Mouse (Mus musculus): Measurements from ENCODE around the gene Snorc.
"Not testable (repeated sequence)": the region's sequence is repeated elsewhere in the genome, so short reads cannot be mapped to it uniquely, and the experiment has no call there.

Snorc gene

GRCm38 (mm10) chr1:87469971-87470370 is at the start of gene Snorc:
Gene Snorc (plus strand): TSS chr1:87470271.
- DNase-seq (ENCODE audit: low spot score): not testable (repeated sequence)

DNA sequence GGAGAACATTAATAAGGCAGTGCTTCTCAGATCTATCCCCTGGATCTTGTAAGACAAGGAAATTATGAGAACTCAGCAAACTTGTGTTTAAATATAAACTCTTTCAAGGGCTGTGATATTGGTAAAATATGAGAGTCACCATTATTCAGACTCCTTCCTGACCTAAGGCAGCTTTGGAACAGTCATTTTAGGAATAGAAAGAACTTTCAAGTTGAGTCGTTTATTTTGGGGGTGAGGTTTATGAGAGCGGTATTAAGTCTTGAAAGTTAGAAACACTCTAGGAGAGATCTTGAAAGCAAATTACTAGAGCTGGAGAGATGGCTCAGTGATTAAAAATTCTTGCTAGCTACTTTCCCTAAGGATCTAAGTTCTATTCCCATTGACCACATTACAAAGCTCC is 34.9 kb upstream of the Snorc start:
- DNase-seq (ENCODE audit: low spot score): no peak

DNA sequence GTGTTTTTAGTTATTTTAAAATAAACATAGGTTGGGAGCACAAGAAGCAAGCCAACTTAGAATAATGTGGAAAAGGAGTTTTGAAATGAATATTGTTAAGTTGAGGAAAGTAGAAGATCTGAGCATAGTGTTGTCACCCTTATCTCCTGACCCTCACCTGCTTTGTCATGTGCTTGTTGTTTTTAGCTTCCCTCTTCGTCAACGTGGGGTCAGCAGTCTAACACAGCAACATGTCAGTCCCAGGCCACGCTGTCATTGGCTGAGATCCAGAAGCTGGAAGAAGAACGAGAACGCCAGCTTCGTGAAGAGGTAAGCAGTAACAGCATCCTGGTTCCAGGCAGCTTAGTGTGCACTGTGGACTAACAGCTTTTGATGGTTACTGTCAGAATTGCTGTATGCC is 33.5 kb upstream of the Snorc start:
- no peak for DNase-seq (ENCODE audit: low spot score)

DNA sequence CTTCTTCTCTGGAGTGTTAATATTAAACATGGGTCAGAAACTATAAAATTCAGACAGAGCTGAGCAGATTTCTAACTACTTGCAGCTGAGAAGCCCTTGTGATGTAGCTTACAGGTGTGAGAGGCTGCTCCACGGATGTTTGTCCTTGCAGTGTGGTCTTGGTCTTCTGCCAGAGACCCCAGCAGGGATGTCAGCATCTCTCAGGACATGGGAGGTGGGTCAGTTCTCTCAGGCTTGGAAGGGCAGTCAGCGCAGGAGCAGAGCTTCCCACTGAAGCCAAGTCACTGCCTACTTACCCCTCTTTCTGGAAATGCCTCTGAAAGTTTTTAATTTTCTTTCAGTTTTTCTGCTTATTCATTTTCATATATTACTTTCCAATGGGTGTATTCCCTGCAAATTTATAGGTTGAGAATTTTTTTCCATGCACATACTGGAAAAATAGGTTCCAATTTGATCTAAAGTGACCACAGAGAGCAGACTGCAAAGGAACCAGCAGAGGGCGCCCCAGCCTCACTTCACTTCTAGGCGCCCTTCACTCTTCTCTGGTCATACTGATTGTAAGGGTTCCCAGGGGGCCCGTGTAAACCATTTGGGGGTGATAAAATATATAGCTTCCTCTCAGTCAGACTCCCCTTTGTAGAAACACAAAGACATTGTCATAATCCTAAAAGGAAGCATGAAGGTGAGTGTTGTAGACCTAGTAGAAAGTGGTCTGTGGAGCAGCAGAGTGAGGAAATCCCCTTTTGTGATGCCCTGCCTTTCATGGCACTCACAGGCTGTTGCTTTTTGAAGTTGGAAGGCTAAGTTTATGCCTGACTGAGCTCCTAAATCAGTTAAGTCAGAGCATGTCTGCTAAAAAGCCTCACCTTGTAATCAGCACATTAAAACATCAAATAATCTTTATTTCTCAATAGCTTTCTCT is 22.6 kb upstream of the Snorc start:
- DNase-seq (ENCODE audit: low spot score): peak; percentile 52

DNA sequence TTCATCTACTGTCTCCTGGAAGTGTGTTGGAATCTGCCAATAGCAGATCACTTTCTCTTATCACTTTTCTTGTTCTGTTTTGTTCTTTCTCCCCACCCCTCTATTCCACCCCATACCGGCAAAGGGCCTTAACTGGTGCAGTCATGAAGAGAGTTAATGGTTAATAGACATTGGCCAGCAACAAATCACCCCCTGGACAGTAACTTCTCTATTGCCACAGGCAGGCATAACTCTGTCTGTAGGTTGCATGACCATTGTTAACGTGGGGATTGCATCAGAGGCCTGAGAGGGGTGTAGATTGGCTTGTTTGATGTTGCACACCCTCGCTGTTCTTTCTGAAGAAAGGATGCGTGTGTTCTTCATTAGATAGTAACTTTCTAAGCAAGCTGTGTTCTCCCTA is 20.6 kb upstream of the Snorc start:
- no peak for DNase-seq (ENCODE audit: low spot score)

DNA sequence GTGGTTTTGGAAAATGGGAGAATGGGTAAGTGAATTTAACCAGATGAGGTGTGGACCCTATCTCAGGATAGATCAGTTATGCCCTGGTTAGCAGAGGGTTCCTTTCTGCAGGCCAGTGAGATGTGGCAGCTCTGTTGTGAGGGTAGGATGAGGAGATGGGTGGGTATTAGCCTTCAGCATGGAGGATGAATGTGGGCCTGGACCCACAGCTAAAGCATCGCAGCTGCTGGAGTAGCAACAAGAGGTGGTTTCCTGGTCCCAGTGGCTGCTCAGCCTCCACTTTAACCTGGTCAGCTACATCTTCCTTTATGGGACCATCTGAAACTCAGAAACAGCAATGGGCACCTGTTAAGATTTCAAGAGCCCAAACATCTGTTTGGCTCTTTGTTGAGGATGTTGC is 13.6 kb upstream of the Snorc start:
- DNase-seq (ENCODE audit: low spot score): no peak

GRCm38 (mm10) chr1:87458045-87458444 is 12.0 kb upstream of the Snorc start:
- no peak for DNase-seq (ENCODE audit: low spot score)

DNA sequence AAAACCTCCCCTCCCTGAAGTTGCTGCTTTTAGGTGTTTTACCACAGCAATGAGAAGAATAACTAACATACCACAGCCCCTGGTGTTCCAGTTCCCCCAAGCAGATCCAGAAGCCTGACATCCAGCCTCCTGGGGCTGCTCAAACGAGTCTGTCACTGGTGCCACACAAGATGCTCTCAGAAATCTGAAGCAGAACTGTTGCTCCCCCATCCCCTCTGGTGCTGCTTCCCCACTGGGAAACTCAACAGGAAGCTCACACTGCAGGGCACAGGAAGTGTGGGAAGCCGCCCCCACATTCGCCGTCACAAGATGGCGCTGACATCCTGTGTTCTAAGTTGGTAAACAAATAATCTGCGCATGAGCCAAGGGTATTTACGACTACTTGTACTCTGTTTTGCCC is 10.2 kb upstream of the Snorc start:
- not testable (repeated sequence) for DNase-seq (ENCODE audit: low spot score)

- no peak for DNase-seq (ENCODE audit: low spot score)
These were observed 2.6 kb upstream of the Snorc start for GRCm38 (mm10) chr1:87467469-87467868.

DNA sequence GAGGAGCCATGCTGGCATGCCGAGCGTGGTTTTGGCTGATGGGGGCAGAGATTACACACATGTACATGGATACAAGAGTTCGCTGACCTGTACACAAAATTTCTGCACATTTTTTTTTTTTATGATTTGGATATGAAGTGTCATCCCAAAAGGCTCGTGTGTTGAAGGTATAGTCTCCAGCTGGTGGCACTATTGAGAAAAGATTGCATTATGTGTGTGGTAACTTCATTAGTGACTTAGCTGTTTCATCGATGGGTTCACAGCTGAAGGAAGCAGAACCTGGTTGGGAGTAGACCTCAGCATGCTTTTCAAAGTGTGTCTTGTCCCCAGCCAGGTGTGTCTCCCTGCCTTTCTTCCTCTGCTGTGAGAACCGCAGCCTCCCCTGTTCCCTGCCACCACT is 1.8 kb upstream of the Snorc start:
- no peak for DNase-seq (ENCODE audit: low spot score)

- no peak for DNase-seq (ENCODE audit: low spot score)
These were observed 1.8 kb downstream of the Snorc start for GRCm38 (mm10) chr1:87471914-87472313.

DNA sequence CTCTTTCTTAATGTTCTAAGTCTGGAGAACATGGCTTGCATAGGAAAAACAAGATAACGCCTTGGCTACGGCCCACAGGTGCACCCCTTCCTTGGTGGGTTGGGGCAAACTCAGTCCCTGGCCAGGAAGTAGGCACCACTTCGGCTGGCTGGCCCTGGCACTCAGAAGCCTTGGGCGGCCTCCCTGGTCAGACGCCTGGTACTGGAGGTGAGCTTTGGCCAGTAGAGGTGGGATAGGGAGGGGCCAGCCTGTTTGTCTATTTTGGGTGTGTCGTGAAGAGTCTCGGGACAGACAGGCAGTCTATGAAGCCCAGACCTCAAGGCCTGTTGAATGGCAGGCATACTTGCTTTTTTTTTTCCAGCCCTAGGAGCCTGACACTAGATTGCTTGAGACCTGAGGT is 2.5 kb downstream of the Snorc start:
- DNase-seq (ENCODE audit: low spot score): peak; percentile 15

- DNase-seq (ENCODE audit: low spot score): no peak
These were observed 5.2 kb downstream of the Snorc start for GRCm38 (mm10) chr1:87475076-87475895.

DNA sequence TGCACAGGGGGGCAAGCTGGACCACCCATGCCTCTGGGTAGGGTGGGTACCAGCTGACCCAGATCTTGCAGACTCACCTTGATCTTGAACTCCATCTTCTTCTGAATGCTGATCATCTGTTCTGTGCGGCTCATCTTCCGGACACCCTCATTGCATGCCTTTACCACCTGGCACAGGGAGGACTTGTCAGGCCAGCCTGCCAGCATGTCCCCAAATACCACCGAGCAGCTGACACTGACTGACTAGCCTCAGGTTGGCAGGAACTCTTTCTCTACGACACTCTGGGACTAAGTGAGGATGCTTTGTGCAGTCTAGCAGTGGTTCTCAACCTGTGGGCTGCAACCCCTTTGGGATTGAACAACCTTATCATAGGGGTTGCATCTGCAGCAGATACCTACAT is 12.5 kb downstream of the Snorc start:
- DNase-seq (ENCODE audit: low spot score): no peak

- no peak for DNase-seq (ENCODE audit: low spot score)
These were observed 16.3 kb downstream of the Snorc start for GRCm38 (mm10) chr1:87486386-87486785.

- DNase-seq (ENCODE audit: low spot score): no peak
These were observed 22.2 kb downstream of the Snorc start for GRCm38 (mm10) chr1:87492285-87492684.

DNA sequence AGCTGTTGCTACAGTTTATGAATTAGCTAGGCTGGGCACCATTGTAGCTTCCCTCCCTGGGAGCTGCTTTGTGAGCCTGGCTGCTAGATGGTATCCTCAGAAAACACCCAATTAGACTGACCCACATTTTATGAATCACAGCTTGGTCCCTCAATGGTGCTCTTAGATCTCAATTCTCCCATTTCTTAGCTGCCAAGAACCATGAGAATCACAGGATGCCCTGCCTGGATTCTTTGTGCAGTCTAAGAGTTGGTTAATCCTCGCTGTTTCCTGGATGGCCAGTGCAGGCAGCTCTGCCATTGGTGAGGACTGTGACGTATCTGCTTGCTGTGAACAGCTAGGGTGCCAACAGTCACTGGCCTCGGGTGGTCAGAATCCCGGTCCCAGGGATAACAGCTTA is 23.5 kb downstream of the Snorc start:
- no peak for DNase-seq (ENCODE audit: low spot score)

DNA sequence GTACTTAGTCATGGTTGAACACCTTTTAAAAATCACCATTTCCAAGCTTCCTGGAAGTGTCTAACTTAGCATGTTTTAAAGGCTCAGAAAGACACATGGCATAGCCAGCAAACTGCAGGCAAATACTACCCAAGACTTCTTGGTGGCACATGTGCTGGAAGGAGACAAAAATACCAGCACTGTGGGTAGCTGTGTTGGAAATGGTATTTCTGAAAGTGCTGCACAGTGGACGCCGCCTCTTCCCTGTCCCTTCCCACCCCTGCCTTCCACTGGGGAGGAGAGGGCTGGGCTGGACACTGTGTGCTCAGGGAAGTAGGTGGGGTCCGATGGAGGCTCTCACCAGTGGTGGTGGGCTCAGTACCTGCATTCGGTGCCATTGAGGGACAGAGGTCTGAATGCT is 35.5 kb downstream of the Snorc start:
- no peak for DNase-seq (ENCODE audit: low spot score)

GRCm38 (mm10) chr1:87507857-87508256 is 37.8 kb downstream of the Snorc start:
- DNase-seq (ENCODE audit: low spot score): no peak

DNA sequence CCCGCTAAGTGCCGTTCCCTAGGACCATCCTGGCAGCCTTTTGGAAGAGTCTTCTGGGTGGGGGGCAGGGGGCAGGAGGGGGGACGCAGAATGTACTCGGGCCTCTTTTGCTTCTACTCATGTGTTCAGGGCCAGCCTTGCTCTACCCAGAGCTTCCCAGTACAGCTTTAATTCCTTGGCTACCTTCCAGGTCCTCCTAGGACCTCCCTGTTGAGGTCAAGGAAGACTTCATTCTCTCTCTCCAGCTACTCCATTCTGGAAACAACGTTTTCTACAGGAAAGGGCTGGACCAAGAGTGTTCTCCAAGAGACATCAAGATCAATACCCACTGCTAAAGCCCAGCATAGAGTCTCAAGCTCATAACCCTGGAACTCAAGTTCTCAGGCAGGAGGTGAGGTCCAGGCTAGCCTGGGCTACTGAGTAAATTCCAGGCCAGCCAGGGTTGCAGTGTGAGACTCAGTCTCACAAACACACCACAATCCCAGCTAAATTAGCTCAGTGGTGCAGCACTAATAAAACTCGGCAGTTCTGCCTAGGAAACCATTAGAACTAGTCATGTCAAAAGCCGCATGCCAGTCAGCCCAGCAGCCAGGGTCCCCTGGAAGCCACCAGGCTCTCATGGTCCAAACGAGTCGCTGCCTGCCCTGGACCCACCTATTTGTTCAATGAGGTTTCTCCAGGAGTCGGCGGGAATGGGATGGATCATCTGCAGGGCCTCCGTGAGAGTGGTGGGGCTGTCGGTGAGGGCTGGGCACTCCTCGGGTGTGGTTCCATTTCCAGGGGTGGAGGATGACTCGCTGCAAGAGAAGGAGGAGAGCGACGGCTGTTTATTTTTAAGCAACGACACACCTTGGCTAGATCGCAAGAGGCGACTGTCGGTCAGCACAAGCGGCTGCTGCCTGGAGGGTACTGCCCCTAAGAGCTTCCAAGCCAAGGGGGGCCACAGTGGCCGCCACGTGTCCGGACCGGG is 38.8 kb downstream of the Snorc start:
- DNase-seq (ENCODE audit: low spot score): no peak

GRCm38 (mm10) chr1:87509561-87510165 is 39.6 kb downstream of the Snorc start, which contains the start of gene Neu2:
Gene Neu2 (plus strand): TSS chr1:87509889.
- DNase-seq (ENCODE audit: low spot score): no peak
